Mouse (Mus musculus) erythroblast, embryonic 14.5 days (primary cell): ENCODE data around the gene Asic1.

Experiments used
- GATA1 ChIP-seq: IDR thresholded peaks from 2 replicates; pipeline ENCODE4 v1.6.1; 2012; ENCODE audit warnings: low read length, inconsistent platforms, mixed read lengths
- TAL1 ChIP-seq: IDR thresholded peaks from 3 replicates; pipeline ENCODE4 v1.6.1; 2012; ENCODE audit warnings: low read length, inconsistent platforms, mixed read lengths

DNA sequence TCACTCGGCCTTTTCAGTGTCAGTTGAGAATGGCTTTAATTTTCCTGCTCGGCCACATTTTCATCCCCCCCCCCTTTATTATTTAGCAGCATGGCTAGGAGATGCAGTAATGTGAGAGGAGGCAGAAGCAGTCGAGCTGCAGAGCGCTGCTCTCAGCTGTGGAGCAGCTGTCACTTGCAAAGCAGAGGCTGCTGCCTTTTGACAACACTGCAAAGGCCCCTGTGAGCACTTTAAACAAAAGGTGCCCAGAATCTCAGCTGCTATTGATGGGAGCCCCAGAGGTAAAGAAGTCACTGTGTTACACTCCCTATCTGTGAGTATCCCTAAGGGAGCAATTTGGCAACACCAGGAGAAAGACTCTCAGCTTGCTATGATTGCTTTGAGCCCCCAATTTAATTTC, 21.8 kb upstream of the Asic1 start:
- TF ChIP-seq TAL1: no peak
- no peak for TF ChIP-seq GATA1
